Mouse (Mus musculus): ENCODE results near the gene Hnrnpa0.

Gene Hnrnpa0

DNA sequence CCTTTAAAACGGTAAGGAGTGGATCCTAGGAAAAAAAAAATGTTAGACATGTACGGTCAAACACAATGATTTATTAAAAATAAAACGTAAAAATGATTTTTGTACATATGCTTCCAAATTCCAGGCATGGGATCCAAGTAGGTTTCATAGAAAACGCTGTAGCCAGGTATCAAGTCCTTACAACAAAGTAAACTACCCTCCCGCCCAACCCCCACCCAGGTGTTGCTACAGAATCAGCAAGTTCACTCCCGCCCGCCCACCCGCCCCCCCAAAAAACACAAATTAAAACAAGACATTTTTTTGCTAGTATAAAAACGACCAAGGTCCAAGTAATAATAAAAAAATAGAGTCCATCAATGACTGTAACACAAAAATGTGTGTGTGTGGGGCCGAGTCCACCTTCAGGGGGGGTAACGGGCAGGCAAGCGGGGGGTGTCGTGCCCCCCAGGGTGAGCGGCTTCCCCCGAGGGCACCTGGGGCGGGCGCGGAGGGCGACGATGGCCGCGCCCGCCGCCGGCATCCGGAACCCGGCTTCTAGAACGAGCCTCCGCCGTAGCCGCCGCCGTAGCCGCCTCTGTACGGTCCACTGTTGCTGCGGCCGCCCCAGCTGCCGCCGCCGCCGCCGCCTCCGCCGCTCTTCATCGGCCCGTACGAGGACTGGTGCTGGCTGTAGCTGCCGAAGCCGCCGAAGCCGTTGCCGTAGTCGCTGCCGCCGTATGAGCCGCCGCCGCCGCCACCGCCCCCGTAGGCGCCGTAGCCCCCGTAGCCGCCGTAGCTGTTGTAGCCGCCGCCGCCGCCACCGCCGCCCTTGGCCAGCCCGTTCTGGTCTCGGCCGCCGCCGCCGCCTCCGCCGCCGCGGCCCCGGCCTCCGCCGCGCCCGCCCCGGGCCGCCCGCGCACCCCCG is 1.2 kb downstream of the Hnrnpa0 start:
- DNase-seq (ENCODE audit: low read depth, low spot score), result peak; percentile 57

DNA sequence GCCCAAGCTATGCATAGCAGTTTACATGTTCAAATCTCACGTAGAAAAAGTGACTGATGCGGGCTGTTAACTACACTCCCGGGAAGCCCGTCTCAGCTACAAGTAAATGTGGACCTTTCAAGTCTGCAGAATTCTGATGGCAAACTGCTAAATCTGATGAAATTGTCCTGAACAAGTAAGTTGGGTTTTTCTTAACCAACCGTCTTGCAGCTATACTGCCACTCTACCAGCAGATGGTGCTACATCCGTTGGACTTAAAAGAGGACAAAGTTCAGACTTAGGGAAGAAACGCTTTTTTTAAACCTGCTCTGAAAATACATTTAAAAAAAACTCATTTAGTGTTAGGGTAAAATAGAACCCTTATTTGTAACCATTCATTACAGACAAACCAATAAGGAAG is 2.2 kb downstream of the Hnrnpa0 start:
- peak; percentile 83 for DNase-seq (ENCODE audit: low read depth, low spot score)

DNA sequence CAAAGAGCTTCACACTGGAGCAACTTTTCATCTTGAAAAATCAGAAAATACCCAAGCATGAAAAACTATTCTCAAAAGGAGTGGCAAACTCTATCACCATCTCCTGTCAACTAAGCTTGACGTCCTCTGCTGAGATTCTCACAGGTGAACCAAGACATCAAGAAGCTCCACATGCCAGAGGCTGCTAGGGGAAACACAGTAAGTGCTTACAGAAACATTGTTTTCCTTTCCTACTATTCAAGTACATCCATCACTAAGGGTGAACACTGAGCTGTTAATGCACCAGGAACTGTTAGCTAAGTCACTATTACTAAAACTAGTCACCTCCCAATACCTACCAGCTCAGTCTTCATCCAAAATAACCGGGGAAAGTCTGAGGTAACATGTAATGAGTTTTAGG is 3.4 kb downstream of the Hnrnpa0 start:
- no peak for DNase-seq (ENCODE audit: low read depth, low spot score)

- no peak for DNase-seq (ENCODE audit: low read depth, low spot score)
Measured at GRCm38 (mm10) chr13:58124278-58124677, 4.1 kb downstream of the Hnrnpa0 start.

DNA sequence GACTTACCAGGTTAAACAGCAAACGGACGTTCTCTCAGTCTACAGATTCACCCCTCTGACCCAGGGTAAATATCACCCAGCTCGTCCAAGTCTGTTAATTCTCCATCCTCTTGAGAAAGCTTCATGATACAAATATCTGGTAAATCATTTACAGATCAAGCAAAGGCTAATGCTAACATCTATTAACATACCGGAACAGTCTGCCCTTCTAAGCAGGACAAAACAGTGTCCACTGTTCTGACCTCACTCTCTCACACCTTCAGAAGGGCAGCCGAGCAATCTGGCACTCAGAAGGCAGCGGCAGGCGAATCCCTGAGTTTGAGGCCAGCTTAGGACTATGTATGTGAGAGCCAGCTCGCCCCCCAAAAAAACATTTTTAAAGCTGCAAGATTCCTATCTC is 5.0 kb downstream of the Hnrnpa0 start:
- no peak for DNase-seq (ENCODE audit: low read depth, low spot score)

DNA sequence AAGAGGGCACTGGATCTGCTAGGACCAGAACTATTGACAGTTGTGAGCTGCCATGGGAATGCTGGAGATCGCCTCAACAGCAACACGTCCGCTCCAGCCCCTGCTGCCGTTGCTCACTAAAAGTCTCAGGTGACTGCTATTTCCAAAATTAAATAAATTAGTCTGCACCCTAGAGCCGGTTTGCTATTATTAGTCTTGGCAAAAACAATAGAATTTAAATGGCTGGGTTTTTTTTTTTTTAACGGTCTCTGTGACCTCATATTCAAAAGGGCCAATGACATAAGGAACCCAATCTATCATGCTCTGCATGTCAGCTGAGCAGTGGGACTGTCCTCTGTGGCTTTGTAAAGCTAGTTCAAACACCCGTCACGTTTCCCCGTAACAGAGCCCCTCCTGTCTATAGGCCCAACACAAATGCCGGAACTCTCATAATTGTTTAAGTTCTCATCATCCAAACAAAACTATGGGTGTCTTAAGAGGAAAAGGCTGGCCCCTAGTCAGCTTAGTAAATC is 5.5 kb downstream of the Hnrnpa0 start:
- DNase-seq (ENCODE audit: low read depth, low spot score), result no peak

DNA sequence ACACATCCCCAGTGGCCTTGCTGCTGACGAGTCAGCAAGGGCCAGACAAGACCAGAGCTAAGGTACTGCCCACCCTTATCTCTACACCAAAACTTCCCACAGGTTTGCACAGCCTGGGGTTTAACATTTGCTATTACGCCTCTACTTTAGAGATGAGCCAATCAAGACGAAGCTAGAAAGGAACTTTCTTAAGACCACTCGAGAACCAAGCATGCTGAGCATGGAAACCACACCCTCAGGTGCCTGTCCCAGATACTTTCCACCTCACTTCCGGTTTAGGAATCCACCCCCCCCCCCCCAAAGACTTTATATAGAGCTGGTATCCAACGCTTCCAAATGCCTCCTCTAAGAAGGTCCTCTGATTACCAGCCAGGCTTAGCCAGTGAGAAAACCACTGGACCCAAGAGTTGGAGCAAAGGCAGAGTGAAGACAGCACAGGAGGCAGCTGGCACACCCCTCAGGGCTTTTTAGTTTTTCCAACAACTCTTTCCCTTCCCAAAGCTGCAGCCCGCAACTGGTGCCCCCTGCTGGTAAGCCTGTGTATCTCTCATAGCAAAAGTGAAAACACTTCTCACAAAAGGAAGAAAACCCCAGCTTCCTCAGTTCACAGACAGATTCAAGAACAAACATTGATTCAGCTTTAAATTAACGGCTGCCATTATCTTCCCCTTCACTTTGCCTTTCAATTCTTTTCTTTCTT is 10.9 kb downstream of the Hnrnpa0 start:
- peak; percentile 67 for DNase-seq (ENCODE audit: low read depth, low spot score)

- no peak for DNase-seq (ENCODE audit: low read depth, low spot score)
Measured at GRCm38 (mm10) chr13:58116801-58117200, 11.6 kb downstream of the Hnrnpa0 start.

GRCm38 (mm10) chr13:58115227-58115626 is 13.1 kb downstream of the Hnrnpa0 start:
- DNase-seq (ENCODE audit: low read depth, low spot score), result no peak

- peak; percentile 83 for DNase-seq (ENCODE audit: low read depth, low spot score)
Measured at GRCm38 (mm10) chr13:58113061-58113900, 15.1 kb downstream of the Hnrnpa0 start, which contains the start of gene Klhl3. Gene Klhl3, minus strand, starts transcription at chr13:58113592.

DNA sequence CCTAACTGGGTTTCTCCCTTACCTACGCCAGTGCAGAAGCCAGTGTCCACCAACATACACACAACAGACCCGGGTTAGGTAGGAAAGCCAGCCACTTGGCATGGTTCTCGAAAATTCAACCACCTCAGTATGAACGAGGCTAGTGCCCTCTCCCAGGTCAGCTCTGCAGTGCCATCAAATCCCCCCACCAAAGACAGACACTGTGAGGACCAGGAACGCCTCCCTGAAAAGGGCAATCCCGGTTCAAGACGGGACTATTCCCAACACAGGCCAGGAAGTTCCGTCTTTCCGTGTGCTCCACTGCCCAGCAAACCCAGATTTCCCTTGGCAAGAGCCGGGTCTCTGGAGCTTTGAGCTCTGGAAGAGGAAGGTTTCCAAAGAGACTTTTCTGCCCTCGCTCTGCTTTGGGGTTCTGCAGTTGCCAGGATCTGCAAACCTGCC is 15.7 kb downstream of the Hnrnpa0 start:
- no peak for DNase-seq (ENCODE audit: low read depth, low spot score)

GRCm38 (mm10) chr13:58112191-58112590 is 16.2 kb downstream of the Hnrnpa0 start:
- no peak for DNase-seq (ENCODE audit: low read depth, low spot score)

DNA sequence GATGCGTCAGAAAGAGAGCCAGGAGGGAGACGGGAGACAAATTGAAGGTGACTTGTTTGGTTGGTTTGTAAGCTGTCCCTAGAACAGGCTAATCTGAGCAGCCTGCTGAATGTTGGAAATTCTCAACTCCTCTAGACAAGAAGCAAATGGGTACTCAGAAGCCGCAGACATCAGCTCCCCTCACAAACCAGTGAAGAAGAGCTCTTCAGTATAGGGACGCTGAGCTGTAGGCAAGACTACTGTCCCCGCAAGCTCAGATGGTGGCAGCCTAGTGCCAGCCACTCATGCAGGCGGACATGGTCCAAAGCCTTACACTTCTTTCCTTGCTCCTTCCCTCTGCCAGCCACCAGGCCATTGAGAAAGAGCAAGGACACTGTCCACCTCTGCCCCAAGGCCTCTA is 17.1 kb downstream of the Hnrnpa0 start:
- DNase-seq (ENCODE audit: low read depth, low spot score), result no peak

DNA sequence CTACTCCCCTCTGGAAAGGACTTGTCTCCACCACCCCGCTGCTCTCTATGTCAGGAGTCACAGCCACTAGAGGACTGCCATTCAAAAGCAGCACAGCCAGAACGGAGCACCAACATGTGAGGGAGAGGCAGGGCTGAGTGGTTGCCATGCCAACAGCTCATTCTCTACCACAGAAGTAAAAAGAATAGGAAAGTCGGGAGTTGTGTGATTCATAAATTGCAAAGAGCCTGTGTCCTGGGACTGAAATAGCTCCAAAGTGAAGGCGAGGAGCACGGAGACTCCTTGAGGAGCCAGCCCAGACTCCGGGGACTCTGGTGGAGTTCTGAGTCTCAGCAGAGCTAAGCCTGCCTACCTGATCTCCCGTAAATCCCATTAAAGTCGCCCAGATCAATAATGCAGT is 37.7 kb downstream of the Hnrnpa0 start:
- no peak for DNase-seq (ENCODE audit: low read depth, low spot score)

- no peak for DNase-seq (ENCODE audit: low read depth, low spot score)
Measured at GRCm38 (mm10) chr13:58084396-58084795, 44.0 kb downstream of the Hnrnpa0 start.

DNA sequence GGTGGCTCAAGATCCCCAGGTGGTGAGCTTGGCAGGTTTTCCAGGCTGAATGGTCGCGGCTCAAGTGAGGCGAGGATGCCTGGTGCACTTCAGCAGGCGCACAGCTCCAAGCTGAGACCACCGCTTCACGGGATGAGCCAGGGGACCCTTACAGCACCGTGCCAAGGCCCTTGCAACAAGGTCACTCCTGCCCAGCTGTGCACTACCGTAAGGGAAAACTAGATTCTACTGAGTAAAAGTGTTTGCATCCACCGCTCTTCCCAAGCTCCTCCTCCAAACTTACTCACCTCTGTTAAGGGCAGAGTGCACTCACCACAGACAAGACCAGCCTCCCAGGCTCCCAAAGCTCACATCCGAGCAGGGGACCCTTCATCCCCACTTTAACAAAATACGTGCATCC is 44.8 kb downstream of the Hnrnpa0 start:
- DNase-seq (ENCODE audit: low read depth, low spot score), result no peak

DNA sequence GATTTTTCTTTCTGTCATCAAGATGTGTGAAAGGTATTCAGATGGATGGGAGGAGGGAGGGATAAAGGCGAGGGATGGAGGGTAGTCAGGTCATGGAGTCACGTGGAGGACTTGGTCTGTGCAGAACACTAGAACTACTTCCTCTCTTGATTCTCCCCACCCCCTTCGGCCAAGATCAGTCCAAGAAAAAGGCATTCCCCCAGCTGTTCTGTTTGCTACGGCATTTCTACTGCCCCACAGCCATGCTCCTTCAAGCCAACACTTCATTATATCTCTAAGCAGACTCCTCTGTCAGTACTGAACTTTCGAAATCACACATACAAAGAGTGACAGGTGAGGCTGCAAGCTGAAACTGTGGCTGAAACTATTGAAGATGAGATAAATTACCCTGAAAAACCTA is 45.3 kb downstream of the Hnrnpa0 start:
- DNase-seq (ENCODE audit: low read depth, low spot score), result no peak

- no peak for DNase-seq (ENCODE audit: low read depth, low spot score)
Measured at GRCm38 (mm10) chr13:58078361-58078760, 50.0 kb downstream of the Hnrnpa0 start.
